Mouse (Mus musculus): ENCODE data around the gene Tiam1.

GRCm38 (mm10) chr16:89817301-89817700 is 326.3 kb downstream of the Tiam1 start:
- no peak for TF ChIP-seq CTCF (IDR thresholded peaks at IDR 0.05; ENCODE audit: borderline replicate concordance, control insufficient read depth, extremely low read depth, insufficient read depth, low read length, poor library complexity)
- no peak for TF ChIP-seq POLR2A (IDR thresholded peaks at IDR 0.05; ENCODE audit: control insufficient read depth, extremely low read depth, insufficient read depth, low read length, poor library complexity)
